Mouse (Mus musculus): Measurements from ENCODE around the gene Rph3al. TPM values are rescaled to one million over a fixed set of nuclear protein-coding genes. Genes with fewer than 3 reads are reported as not detected.

The Rph3al gene
- polyA plus RNA-seq, 1 experiment: not detected

- Histone ChIP-seq H3K4me3 (replicated peaks) (no peak overlapping the region), H3K27me3 (ENCODE audit: control insufficient read depth) (no peaks in the 10 kb centered on the region), H3K9me3 (ENCODE audit: control insufficient read depth, low read length) (no peaks in the 10 kb centered on the region), H3K36me3 (ENCODE audit: control insufficient read depth) (no peaks in the 10 kb centered on the region), H3K4me1 (ENCODE audit: control insufficient read depth) (no peaks in the 10 kb centered on the region)
- no peak for TF ChIP-seq TAL1 (IDR thresholded peaks at IDR 0.05; ENCODE audit: low read length)
- no peak for TF ChIP-seq GATA1 (IDR thresholded peaks at IDR 0.05; ENCODE audit: low read length)
Observed at GRCm38 (mm10) chr11:75935819-75936430, 2.3 kb downstream of the Rph3al start.

GRCm38 (mm10) chr11:75934425-75934824, 3.8 kb downstream of the Rph3al start:
- TF ChIP-seq GATA1 (IDR thresholded peaks at IDR 0.05; ENCODE audit: low read length): no peak
- TF ChIP-seq TAL1 (IDR thresholded peaks at IDR 0.05; ENCODE audit: low read length): no peak
- Histone ChIP-seq H3K36me3 (ENCODE audit: control insufficient read depth) (no peaks in the 10 kb centered on the region), H3K27me3 (ENCODE audit: control insufficient read depth) (no peaks in the 10 kb centered on the region), H3K9me3 (ENCODE audit: control insufficient read depth, low read length) (no peaks in the 10 kb centered on the region), H3K4me1 (ENCODE audit: control insufficient read depth) (no peaks in the 10 kb centered on the region), H3K4me3 (replicated peaks) (no peak overlapping the region)

- Histone ChIP-seq H3K9me3 (ENCODE audit: control insufficient read depth, low read length) (no peaks in the 10 kb centered on the region), H3K4me3 (replicated peaks) (no peak overlapping the region), H3K36me3 (ENCODE audit: control insufficient read depth) (no peaks in the 10 kb centered on the region), H3K4me1 (ENCODE audit: control insufficient read depth) (no peaks in the 10 kb centered on the region), H3K27me3 (ENCODE audit: control insufficient read depth) (no peaks in the 10 kb centered on the region)
- no peak for TF ChIP-seq GATA1 (IDR thresholded peaks at IDR 0.05; ENCODE audit: low read length)
- TF ChIP-seq TAL1 (IDR thresholded peaks at IDR 0.05; ENCODE audit: low read length): no peak
Observed at GRCm38 (mm10) chr11:75933371-75933770, 4.9 kb downstream of the Rph3al start.

GRCm38 (mm10) chr11:75930911-75931678, 7.1 kb downstream of the Rph3al start:
- TF ChIP-seq GATA1 (IDR thresholded peaks at IDR 0.05; ENCODE audit: low read length) (no peak), TAL1 (IDR thresholded peaks at IDR 0.05; ENCODE audit: low read length) (no peak)
- Histone ChIP-seq H3K4me3 (replicated peaks) (no peak overlapping the region), H3K27me3 (ENCODE audit: control insufficient read depth) (no peaks in the 10 kb centered on the region), H3K9me3 (ENCODE audit: control insufficient read depth, low read length) (no peaks in the 10 kb centered on the region), H3K4me1 (ENCODE audit: control insufficient read depth) (peaks cover 16% of the 10 kb centered on the region), H3K36me3 (ENCODE audit: control insufficient read depth) (no peaks in the 10 kb centered on the region)

GRCm38 (mm10) chr11:75930208-75930607, 8.0 kb downstream of the Rph3al start:
- peaks cover 19% of the 10 kb centered on the region for H3K4me1 ChIP-seq (ENCODE audit: control insufficient read depth)
- TF ChIP-seq TAL1 (IDR thresholded peaks at IDR 0.05; ENCODE audit: low read length): no peak
- no peak for TF ChIP-seq GATA1 (IDR thresholded peaks at IDR 0.05; ENCODE audit: low read length)
- no peaks in the 10 kb centered on the region for H3K27me3 ChIP-seq (ENCODE audit: control insufficient read depth)
- no peak overlapping the region for H3K4me3 ChIP-seq (replicated peaks)
- no peaks in the 10 kb centered on the region for H3K9me3 ChIP-seq (ENCODE audit: control insufficient read depth, low read length)
- H3K36me3 ChIP-seq (ENCODE audit: control insufficient read depth): no peaks in the 10 kb centered on the region

- Histone ChIP-seq H3K27me3 (ENCODE audit: control insufficient read depth) (no peaks in the 10 kb centered on the region), H3K36me3 (ENCODE audit: control insufficient read depth) (no peaks in the 10 kb centered on the region)
Observed at GRCm38 (mm10) chr11:75927881-75928280, 10.3 kb downstream of the Rph3al start.

GRCm38 (mm10) chr11:75926431-75927312, 11.6 kb downstream of the Rph3al start:
- Histone ChIP-seq H3K4me1 (ENCODE audit: control insufficient read depth) (peaks cover 19% of the 10 kb centered on the region), H3K4me3 (replicated peaks) (no peak overlapping the region), H3K36me3 (ENCODE audit: control insufficient read depth) (no peaks in the 10 kb centered on the region), H3K27me3 (ENCODE audit: control insufficient read depth) (no peaks in the 10 kb centered on the region), H3K9me3 (ENCODE audit: control insufficient read depth, low read length) (no peaks in the 10 kb centered on the region)
- no peak; the same call in 2 of the 3 replicates for TF ChIP-seq TAL1 (IDR thresholded peaks at IDR 0.05; ENCODE audit: low read length)
- no peak for TF ChIP-seq GATA1 (IDR thresholded peaks at IDR 0.05; ENCODE audit: low read length)

More at GRCm38 (mm10) chr11:75927881-75928280, 10.3 kb downstream of the Rph3al start:
- Histone ChIP-seq H3K9me3 (ENCODE audit: control insufficient read depth, low read length) (no peaks in the 10 kb centered on the region), H3K4me1 (ENCODE audit: control insufficient read depth) (peaks cover 19% of the 10 kb centered on the region), H3K4me3 (replicated peaks) (no peak overlapping the region)
- no peak for TF ChIP-seq TAL1 (IDR thresholded peaks at IDR 0.05; ENCODE audit: low read length)
- no peak for TF ChIP-seq GATA1 (IDR thresholded peaks at IDR 0.05; ENCODE audit: low read length)

GRCm38 (mm10) chr11:75925801-75926200, 12.4 kb downstream of the Rph3al start:
- H3K4me3 ChIP-seq (replicated peaks): no peak overlapping the region
- no peaks in the 10 kb centered on the region for H3K36me3 ChIP-seq (ENCODE audit: control insufficient read depth)
- H3K4me1 ChIP-seq (ENCODE audit: control insufficient read depth): peaks cover 19% of the 10 kb centered on the region
- no peaks in the 10 kb centered on the region for H3K27me3 ChIP-seq (ENCODE audit: control insufficient read depth)
- no peaks in the 10 kb centered on the region for H3K9me3 ChIP-seq (ENCODE audit: control insufficient read depth, low read length)
- no peak for TF ChIP-seq TAL1 (IDR thresholded peaks at IDR 0.05; ENCODE audit: low read length)
- TF ChIP-seq GATA1 (IDR thresholded peaks at IDR 0.05; ENCODE audit: low read length): no peak

GRCm38 (mm10) chr11:75922741-75923140, 15.5 kb downstream of the Rph3al start:
- Histone ChIP-seq H3K36me3 (ENCODE audit: control insufficient read depth) (no peaks in the 10 kb centered on the region), H3K4me3 (replicated peaks) (no peak overlapping the region), H3K27me3 (ENCODE audit: control insufficient read depth) (no peaks in the 10 kb centered on the region), H3K9me3 (ENCODE audit: control insufficient read depth, low read length) (no peaks in the 10 kb centered on the region), H3K4me1 (ENCODE audit: control insufficient read depth) (peaks cover 18% of the 10 kb centered on the region)
- TF ChIP-seq GATA1 (IDR thresholded peaks at IDR 0.05; ENCODE audit: low read length): no peak
- TF ChIP-seq TAL1 (IDR thresholded peaks at IDR 0.05; ENCODE audit: low read length): 0 out of 3 replicates have a peak, but pooled peaks have one; percentile 11
